Mouse (Mus musculus): Measurements from ENCODE around the gene Efr3b. TPM values are rescaled to one million over a fixed set of nuclear protein-coding genes. Genes with fewer than 3 reads are reported as not detected.

The Efr3b gene
- polyA plus RNA-seq, 1 experiment = 70.3 TPM

DNA sequence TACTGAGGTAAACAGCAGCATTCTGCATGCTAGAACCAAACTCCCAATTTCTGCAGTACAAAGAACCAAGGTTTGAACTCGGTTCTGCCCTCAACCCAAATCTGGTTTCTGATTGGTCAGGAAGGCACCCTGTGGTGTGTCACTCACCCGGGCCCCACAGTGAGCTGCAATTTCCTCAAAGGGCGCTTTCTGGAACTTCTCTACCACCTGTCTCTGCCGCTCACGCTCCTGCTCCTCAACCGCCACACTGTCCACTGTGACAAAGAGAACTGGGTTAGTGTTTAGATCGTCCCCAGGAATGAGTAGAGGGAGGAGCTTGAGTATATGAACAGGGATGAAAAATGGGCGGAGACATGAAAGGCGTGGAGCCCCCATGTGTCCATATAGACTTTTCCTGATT is 70.3 kb downstream of the Efr3b start:
- no peak overlapping the region for H3K4me3 ChIP-seq (ENCODE audit: insufficient read depth, low read length)
- TF ChIP-seq POLR2A (IDR thresholded peaks at IDR 0.05; ENCODE audit: extremely low read depth, insufficient read depth, low read length) (no peak), CTCF (IDR thresholded peaks at IDR 0.05; ENCODE audit: extremely low read depth, insufficient read depth, low read length) (no peak)
- H3K27ac ChIP-seq (ENCODE audit: insufficient read depth, low read length) = no peak overlapping the region

DNA sequence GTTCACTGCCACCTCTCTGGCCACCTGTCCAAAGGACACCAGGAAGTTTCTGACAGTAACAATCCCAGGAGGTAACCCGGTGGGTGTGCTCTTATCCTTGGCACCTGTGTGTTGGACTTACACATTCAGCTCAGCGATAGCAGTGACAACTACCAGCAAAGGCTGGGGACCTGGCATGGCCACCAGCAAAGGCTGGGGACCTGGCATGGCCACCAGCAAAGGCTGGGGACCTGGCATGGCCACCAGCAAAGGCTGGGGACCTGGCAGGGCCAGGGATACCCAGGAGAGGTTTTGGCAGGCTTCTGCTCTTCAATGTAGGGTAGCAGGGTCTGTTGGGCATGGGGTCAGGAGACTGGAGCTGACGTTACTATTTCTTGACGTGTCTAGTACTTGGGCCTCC is 71.5 kb downstream of the Efr3b start:
- Histone ChIP-seq H3K27ac (ENCODE audit: insufficient read depth, low read length) (no peak overlapping the region), H3K4me3 (ENCODE audit: insufficient read depth, low read length) (no peak overlapping the region), H3K4me1 (ENCODE audit: control insufficient read depth, insufficient read depth, low read length) (no peaks in the 10 kb centered on the region)
- TF ChIP-seq CTCF (IDR thresholded peaks at IDR 0.05; ENCODE audit: extremely low read depth, insufficient read depth, low read length) = no peak
- no peak for TF ChIP-seq POLR2A (IDR thresholded peaks at IDR 0.05; ENCODE audit: extremely low read depth, insufficient read depth, low read length)

More for the DNA sequence above, 70.3 kb downstream of the Efr3b start:
- no peaks in the 10 kb centered on the region for H3K4me1 ChIP-seq (ENCODE audit: control insufficient read depth, insufficient read depth, low read length)

DNA sequence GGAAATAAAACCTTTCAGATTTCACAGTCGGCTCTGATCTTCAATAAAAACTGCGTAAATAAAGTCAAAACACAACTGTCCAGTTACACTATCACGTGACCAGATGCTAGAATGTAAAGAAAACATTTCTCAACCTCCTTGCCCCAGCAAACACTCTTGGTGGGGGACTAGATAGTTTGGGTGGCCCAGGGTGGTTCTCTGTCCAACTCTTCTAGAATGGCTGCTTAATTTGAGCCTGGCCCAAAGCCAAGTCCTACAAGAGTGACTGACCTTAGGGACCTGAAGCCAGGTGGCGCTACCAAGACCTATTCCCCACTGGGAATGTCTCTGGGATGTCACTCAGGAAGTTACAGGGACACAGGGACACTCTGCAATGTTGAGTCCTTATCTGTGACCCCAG is 78.2 kb downstream of the Efr3b start:
- peak overlapping the region; percentile 58 for H3K4me3 ChIP-seq (ENCODE audit: insufficient read depth, low read length)
- H3K4me1 ChIP-seq (ENCODE audit: control insufficient read depth, insufficient read depth, low read length) = peaks cover 4% of the 10 kb centered on the region
- TF ChIP-seq CTCF (IDR thresholded peaks at IDR 0.05; ENCODE audit: extremely low read depth, insufficient read depth, low read length) (no peak), POLR2A (IDR thresholded peaks at IDR 0.05; ENCODE audit: extremely low read depth, insufficient read depth, low read length) (no peak)
- peak overlapping the region; percentile 71 for H3K27ac ChIP-seq (ENCODE audit: insufficient read depth, low read length)

GRCm38 (mm10) chr12:3959791-3960543 is 78.7 kb downstream of the Efr3b start:
- Histone ChIP-seq H3K4me3 (ENCODE audit: insufficient read depth, low read length) (peak overlapping the region; percentile 58), H3K27ac (ENCODE audit: insufficient read depth, low read length) (peak overlapping the region; percentile 71), H3K4me1 (ENCODE audit: control insufficient read depth, insufficient read depth, low read length) (peaks cover 4% of the 10 kb centered on the region)
- TF ChIP-seq POLR2A (IDR thresholded peaks at IDR 0.05; ENCODE audit: extremely low read depth, insufficient read depth, low read length) (peak; percentile 92; the same call in 1 of the 2 replicates), CTCF (IDR thresholded peaks at IDR 0.05; ENCODE audit: extremely low read depth, insufficient read depth, low read length) (no peak)

DNA sequence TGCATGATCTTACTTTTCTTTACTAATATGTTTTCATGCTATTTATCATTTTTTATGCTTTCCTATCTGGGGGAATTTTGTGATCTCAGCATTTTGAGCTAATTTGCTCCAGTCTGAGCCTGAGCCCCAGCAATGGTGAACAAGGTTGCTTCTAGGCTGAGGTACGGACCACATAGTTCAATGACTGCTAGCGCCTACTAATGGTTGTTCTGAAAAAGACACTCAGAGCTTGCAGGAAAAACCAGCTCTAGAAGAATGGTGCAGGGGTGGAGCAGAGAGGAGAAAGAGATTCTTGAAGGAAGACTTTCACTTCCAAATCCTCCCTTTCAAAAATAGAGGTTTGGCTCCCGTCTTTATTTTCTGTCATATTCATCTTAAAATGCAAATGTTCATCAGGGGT is 82.4 kb downstream of the Efr3b start:
- H3K4me1 ChIP-seq (ENCODE audit: control insufficient read depth, insufficient read depth, low read length) = peaks cover 4% of the 10 kb centered on the region
- no peak overlapping the region for H3K27ac ChIP-seq (ENCODE audit: insufficient read depth, low read length)
- TF ChIP-seq POLR2A (IDR thresholded peaks at IDR 0.05; ENCODE audit: extremely low read depth, insufficient read depth, low read length) (no peak), CTCF (IDR thresholded peaks at IDR 0.05; ENCODE audit: extremely low read depth, insufficient read depth, low read length) (peak; percentile 36; the same call in 1 of the 2 replicates)
- no peak overlapping the region for H3K4me3 ChIP-seq (ENCODE audit: insufficient read depth, low read length)

DNA sequence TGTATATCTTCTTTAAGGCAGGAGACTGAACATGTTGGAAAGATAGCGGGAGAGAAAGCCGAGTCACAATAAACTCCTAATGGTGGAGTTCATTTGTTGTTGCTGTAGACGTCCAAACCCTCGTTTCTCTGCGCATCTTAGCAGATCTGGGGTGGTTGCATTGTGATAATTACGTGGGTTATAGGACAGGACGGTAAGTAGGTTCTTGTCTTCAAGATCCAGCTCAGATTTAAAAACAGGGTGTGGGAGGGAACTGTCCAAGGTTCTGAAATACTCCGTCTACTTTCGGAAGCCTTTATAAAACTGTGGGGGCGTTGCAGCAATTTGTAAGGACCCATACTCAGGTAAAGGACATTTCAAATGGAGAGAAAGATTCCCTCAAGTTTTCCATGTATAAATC is 83.3 kb downstream of the Efr3b start:
- no peak overlapping the region for H3K4me3 ChIP-seq (ENCODE audit: insufficient read depth, low read length)
- peaks cover 2% of the 10 kb centered on the region; the same call in 1 of the 2 replicates for H3K4me1 ChIP-seq (ENCODE audit: control insufficient read depth, insufficient read depth, low read length)
- no peak overlapping the region for H3K27ac ChIP-seq (ENCODE audit: insufficient read depth, low read length)
- no peak for TF ChIP-seq POLR2A (IDR thresholded peaks at IDR 0.05; ENCODE audit: extremely low read depth, insufficient read depth, low read length)
- no peak for TF ChIP-seq CTCF (IDR thresholded peaks at IDR 0.05; ENCODE audit: extremely low read depth, insufficient read depth, low read length)

GRCm38 (mm10) chr12:3954651-3955050 is 84.1 kb downstream of the Efr3b start, which contains the start of gene Pomc:
TSS of gene Pomc (plus strand) at chr12:3954951.
- H3K4me3 ChIP-seq (ENCODE audit: insufficient read depth, low read length) = no peak within 1 kb of the TSS
- TF ChIP-seq POLR2A (IDR thresholded peaks at IDR 0.05; ENCODE audit: extremely low read depth, insufficient read depth, low read length) (no peak), CTCF (IDR thresholded peaks at IDR 0.05; ENCODE audit: extremely low read depth, insufficient read depth, low read length) (no peak)
- peaks cover 2% of the 10 kb centered on the region; the same call in 1 of the 2 replicates for H3K4me1 ChIP-seq (ENCODE audit: control insufficient read depth, insufficient read depth, low read length)
- no peak within 1 kb of the TSS for H3K27ac ChIP-seq (ENCODE audit: insufficient read depth, low read length)

DNA sequence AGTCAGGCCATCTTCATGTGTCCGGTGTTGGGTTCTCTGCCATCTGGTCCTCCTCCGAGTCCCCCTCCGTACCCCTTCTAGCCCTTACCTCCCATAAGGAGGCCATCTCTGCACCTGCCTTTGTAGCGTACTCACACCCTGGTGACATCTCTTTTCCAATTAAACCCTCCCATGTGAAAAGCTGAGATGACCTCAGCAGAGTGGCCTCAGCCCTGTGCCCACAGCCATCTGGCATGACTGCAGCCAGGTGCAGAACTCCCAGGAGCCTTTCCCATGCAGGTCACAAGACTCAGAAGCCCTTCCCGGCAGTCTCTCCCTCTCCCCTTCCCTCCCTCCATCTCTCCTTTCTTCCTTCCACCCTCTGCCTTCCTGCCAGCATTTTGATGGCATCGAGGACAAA is 91.2 kb downstream of the Efr3b start:
- no peak for TF ChIP-seq CTCF (IDR thresholded peaks at IDR 0.05; ENCODE audit: extremely low read depth, insufficient read depth, low read length)
- TF ChIP-seq POLR2A (IDR thresholded peaks at IDR 0.05; ENCODE audit: extremely low read depth, insufficient read depth, low read length) = no peak
- H3K4me1 ChIP-seq (ENCODE audit: control insufficient read depth, insufficient read depth, low read length) = no peaks in the 10 kb centered on the region

DNA sequence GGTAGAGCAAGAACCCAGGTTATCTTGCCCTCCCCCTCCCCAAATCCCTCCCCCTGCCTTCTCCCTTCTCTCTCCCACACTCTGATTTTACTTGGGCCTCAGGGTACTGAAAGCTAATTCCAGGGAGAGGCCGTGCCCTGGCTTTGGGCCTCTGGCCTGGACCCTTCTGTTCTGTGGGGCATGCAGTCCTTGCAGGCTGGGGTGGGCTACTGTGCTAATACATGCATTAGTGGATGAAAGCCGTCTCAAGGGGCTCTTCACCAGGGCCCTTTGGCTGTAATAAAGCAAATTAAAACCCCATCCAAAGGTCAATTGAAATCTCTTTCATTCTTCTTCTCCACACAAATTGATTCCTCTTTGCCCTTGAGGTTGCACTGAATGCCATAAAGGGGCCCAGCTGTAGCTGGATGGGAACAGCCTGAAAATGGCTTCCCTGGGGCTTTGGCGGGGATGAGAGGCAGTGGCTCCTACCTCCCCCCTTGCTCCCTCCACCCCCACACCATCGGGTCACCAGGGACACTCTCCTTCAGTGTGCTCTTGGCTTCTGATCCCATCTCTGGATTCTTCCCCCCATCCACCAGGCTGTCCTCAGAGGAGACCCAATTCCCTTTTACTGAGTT is 94.2 kb downstream of the Efr3b start:
- no peak overlapping the region for H3K4me3 ChIP-seq (ENCODE audit: insufficient read depth, low read length)
- TF ChIP-seq CTCF (IDR thresholded peaks at IDR 0.05; ENCODE audit: extremely low read depth, insufficient read depth, low read length) = no peak
- no peak for TF ChIP-seq POLR2A (IDR thresholded peaks at IDR 0.05; ENCODE audit: extremely low read depth, insufficient read depth, low read length)
- no peak overlapping the region for H3K27ac ChIP-seq (ENCODE audit: insufficient read depth, low read length)
- no peaks in the 10 kb centered on the region for H3K4me1 ChIP-seq (ENCODE audit: control insufficient read depth, insufficient read depth, low read length)

More for the DNA sequence above, 91.2 kb downstream of the Efr3b start:
- Histone ChIP-seq H3K4me3 (ENCODE audit: insufficient read depth, low read length) (no peak overlapping the region), H3K27ac (ENCODE audit: insufficient read depth, low read length) (no peak overlapping the region)

DNA sequence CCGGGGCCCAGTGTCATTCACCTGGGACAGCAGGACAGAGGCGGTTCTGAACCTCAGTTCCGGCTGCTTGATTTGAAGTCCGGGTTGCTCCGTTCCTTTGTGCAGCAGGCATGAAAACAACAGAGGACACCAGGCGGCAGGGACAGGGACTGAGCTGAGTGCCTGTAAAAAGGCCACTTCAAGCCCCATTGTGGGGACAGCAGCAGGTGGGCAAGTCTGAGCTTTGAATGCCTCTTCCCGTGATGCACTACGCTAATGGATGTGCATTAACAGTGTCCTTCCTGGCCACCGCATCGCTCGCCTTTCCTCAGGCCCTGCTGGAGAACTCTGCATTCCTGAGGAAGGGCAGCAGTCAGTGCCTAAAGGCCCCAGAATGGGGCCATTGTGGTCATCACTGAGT is 96.7 kb downstream of the Efr3b start:
- H3K27ac ChIP-seq (ENCODE audit: insufficient read depth, low read length) = no peak overlapping the region
- TF ChIP-seq CTCF (IDR thresholded peaks at IDR 0.05; ENCODE audit: extremely low read depth, insufficient read depth, low read length) (no peak), POLR2A (IDR thresholded peaks at IDR 0.05; ENCODE audit: extremely low read depth, insufficient read depth, low read length) (no peak)
- no peaks in the 10 kb centered on the region for H3K4me1 ChIP-seq (ENCODE audit: control insufficient read depth, insufficient read depth, low read length)
- H3K4me3 ChIP-seq (ENCODE audit: insufficient read depth, low read length) = no peak overlapping the region
